Mouse (Mus musculus) adrenal gland, adult 18-20 months (tissue): ENCODE results near the gene Mex3d. TPM values are rescaled to one million over a fixed set of nuclear protein-coding genes. Genes with fewer than 3 reads are reported as not detected.

Source experiments
- DNase-seq, 2 experiments: peaks; one replicate each; pipeline ENCODE4 v3.0.0; 2021 to 2022; ENCODE audit warnings: low spot score in 2 of 2
- total RNA-seq, 2 experiments: library from RNA; stranded (reverse); gene quantifications; 1 replicate in 1 of 2; 2 replicates in 1 of 2; pipeline ENCODE4 v1.2.3; 2021

Gene Mex3d
- total RNA-seq, 2 experiments from 2014 or later = 16.6 to 18.0 TPM

- no peak for DNase-seq
Measured at GRCm38 (mm10) chr10:80415566-80415965, 28.1 kb upstream of the Mex3d start.

- DNase-seq = no peak
Measured at GRCm38 (mm10) chr10:80412656-80413541, 25.4 kb upstream of the Mex3d start.

- no peak for DNase-seq
Measured at GRCm38 (mm10) chr10:80407924-80408323, 20.5 kb upstream of the Mex3d start.

GRCm38 (mm10) chr10:80406684-80407501 lies 19.4 kb upstream of the Mex3d start, which contains the start of gene Uqcr11:
Gene Uqcr11, minus strand, starts transcription at chr10:80406830.
- DNase-seq = peak; percentile 91 to 92

GRCm38 (mm10) chr10:80405481-80406173 lies 18.2 kb upstream of the Mex3d start:
- DNase-seq = no peak

GRCm38 (mm10) chr10:80403044-80403692 lies 15.7 kb upstream of the Mex3d start:
- DNase-seq = peak in 1 of 2 experiments; percentile 43

GRCm38 (mm10) chr10:80400704-80401161 lies 13.3 kb upstream of the Mex3d start:
- DNase-seq = no peak

GRCm38 (mm10) chr10:80399973-80400703 lies 12.7 kb upstream of the Mex3d start:
- DNase-seq = no peak

GRCm38 (mm10) chr10:80399191-80399972 lies 11.9 kb upstream of the Mex3d start, which contains the start of gene Mbd3:
Gene Mbd3, minus strand, starts transcription at chr10:80399550.
- DNase-seq = peak; percentile 98 to 99

- peak; percentile 97 to 98 for DNase-seq
Measured at GRCm38 (mm10) chr10:80398719-80399190, 11.3 kb upstream of the Mex3d start.

GRCm38 (mm10) chr10:80398174-80398535 lies 10.7 kb upstream of the Mex3d start:
- DNase-seq = no peak

- no peak for DNase-seq
Measured at GRCm38 (mm10) chr10:80397524-80398173, 10.2 kb upstream of the Mex3d start.

GRCm38 (mm10) chr10:80396822-80397523 lies 9.5 kb upstream of the Mex3d start:
- no peak for DNase-seq

GRCm38 (mm10) chr10:80395025-80395627 lies 7.7 kb upstream of the Mex3d start:
- DNase-seq = no peak

- DNase-seq = no peak
Measured at GRCm38 (mm10) chr10:80392687-80393086, 5.2 kb upstream of the Mex3d start.

- no peak for DNase-seq
Measured at GRCm38 (mm10) chr10:80390697-80391096, 3.2 kb upstream of the Mex3d start.

GRCm38 (mm10) chr10:80389185-80389708 lies 1.8 kb upstream of the Mex3d start:
- no peak for DNase-seq
